Mouse (Mus musculus): ENCODE results near the gene Afm.

Afm gene

GRCm38 (mm10) chr5:90518356-90519100 is at the start of gene Afm:
Gene Afm (plus strand): TSS chr5:90518932.
- in situ Hi-C loops (cut with MboI): no loop called here

- in situ Hi-C loops (cut with MboI): no loop called here
These were observed 47.9 kb upstream of the Afm start for GRCm38 (mm10) chr5:90470836-90471235.

GRCm38 (mm10) chr5:90473902-90474301 is 44.8 kb upstream of the Afm start:
- in situ Hi-C loops (cut with MboI): no loop called here

DNA sequence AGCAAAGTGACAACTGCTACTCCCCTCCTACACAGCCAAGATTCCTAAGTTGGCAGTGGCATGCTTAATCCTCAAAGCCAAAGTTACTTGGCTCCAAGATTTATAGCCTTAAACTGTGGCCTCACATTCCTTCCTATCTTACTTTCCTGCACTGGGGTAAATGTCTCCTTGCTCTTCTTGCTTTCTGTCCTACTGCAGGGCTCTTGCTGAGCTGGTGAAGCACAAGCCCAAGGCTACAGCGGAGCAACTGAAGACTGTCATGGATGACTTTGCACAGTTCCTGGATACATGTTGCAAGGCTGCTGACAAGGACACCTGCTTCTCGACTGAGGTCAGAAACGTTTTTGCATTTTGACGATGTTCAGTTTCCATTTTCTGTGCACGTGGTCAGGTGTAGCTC is 44.4 kb upstream of the Afm start:
- in situ Hi-C loops (cut with MboI): no loop called here

DNA sequence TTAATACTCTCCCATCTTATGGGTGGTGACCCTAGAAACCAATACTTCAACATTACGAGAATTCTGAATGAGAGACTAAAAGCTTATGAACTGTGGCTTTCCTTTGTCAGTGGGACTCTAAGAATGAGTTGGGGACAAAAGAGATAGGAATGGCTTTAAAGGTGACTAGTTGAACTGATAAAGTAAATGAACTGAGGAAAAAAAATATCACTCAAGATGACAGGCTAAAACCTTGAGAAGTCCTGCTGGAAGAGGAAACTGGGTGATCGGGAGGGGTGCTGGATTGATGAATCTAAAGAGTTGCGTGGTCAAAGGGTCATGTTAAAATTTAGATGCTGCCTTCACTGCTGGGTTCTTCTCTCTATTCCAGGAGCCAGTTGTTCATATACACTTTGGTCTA is 42.0 kb upstream of the Afm start:
- in situ Hi-C loops (cut with MboI): no loop called here

- in situ Hi-C loops (cut with MboI): no loop called here
These were observed 41.2 kb upstream of the Afm start for GRCm38 (mm10) chr5:90477308-90478140.

DNA sequence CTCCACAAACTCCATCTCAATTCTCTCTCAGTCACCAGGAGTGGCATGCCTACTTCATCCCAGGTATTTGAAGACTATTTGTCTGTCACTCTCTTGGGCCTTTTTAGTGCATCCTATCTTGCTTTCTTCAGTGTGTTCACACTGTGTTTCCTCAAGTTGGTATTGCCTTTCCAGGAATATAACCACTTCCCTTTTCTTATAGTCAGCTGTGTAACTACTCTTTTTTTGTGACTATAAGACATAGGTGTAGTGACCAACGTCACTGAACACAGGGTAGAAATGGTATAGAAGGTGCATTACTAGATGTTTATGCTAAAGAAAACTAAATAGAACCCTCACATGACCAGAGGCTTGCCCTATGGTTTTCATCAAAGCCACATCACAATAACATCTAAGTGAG is 39.8 kb upstream of the Afm start:
- in situ Hi-C loops (cut with MboI): no loop called here

- in situ Hi-C loops (cut with MboI): no loop called here
These were observed 33.1 kb upstream of the Afm start for GRCm38 (mm10) chr5:90485597-90485996.

GRCm38 (mm10) chr5:90488323-90488722 is 30.4 kb upstream of the Afm start:
- in situ Hi-C loops (cut with MboI): no loop called here

DNA sequence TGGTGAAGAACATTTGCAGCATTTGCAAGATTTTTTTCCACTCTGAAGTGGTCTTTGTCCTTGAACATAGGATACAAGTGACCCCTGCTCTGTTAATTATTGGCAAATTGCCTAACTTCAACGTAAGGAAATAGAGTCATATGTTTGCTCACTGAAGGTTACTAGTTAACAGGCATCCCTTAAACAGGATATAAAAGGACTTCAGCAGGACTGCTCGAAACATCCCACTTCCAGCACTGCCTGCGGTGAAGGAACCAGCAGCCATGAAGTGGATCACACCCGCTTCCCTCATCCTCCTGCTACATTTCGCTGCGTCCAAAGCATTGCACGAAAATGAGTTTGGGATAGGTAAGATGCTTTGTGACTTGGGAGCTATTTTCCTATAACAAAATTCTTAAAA is 28.2 kb upstream of the Afm start, which contains the start of gene Afp:
Gene Afp (plus strand): TSS at position 220 of the 400 bp plus-strand sequence.
- in situ Hi-C loops (cut with MboI): no loop called here

- in situ Hi-C loops (cut with MboI): no loop called here
These were observed 26.3 kb upstream of the Afm start for GRCm38 (mm10) chr5:90492440-90492839.

DNA sequence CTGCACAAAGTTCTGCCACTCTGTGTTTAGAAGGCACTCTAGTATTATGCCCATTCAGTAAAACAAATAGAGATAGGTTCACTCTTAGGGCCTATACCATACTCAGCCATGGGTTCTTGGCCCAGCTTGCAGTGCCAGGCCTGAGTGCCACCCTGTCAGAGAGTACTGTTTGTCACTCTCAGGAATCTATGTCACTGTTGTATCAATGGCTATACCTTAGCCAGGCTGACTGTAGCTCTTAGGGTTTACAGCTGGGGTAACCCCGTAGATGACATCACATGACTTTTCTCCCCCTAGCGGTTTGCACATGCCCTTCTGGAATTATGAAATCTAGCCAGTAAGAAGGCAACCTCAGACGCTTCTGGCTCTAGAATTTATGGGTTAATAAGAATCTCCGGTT is 24.4 kb upstream of the Afm start:
- in situ Hi-C loops (cut with MboI): no loop called here

DNA sequence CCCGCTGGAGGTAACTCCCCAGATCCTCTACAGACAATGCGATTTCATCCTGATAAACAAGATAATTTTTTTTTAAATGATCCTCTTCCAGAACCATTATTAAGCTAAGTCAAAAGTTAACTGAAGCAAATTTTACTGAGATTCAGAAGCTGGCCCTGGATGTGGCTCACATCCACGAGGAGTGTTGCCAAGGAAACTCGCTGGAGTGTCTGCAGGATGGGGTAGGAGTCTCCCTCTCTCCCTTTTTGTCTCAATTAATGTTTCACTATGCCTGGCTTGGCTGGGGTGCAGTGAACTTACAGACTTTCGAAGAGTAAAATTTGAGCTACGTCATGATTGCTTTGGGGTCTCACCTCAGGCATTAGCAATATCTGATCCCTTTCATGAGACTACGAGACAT is 19.2 kb upstream of the Afm start:
- in situ Hi-C loops (cut with MboI): no loop called here

DNA sequence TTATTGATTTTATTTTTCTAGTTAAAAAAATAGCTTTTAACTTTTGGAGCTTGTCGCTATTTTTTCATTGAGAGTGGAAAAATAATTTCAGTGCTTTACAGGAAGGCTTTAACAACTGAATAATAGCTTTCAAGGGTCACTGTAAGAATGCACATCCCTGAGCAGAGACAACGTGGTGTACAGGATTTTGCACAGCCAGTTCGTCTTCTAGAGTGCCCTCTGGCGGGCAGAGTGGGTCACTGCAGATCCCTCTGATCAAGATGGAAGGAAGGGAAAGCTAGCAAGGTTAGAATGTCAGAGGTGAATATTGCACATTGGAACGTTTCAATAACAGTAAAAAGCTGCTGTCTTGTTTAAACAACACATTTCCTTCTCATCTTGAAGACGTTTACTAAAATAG is 18.0 kb upstream of the Afm start:
- in situ Hi-C loops (cut with MboI): no loop called here

DNA sequence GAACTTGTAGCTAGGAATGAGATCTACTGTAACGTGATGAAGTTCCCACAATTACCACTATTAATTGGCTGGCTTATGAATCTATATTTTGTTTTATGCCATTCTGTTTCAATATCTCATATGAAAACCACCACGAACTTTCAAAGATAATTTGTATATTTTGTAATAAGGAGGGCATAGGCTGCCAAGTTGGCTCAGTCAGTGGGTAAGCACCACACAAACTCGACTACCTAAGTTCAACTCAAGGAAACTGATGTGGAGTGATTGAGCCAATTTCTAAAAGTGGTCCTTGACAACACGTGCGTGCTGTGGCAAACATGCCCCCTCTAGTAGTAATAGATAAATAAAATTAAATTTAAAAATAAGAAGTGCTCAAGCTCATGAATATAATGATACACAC is 17.0 kb upstream of the Afm start:
- in situ Hi-C loops (cut with MboI): no loop called here

GRCm38 (mm10) chr5:90504742-90505141 is 14.0 kb upstream of the Afm start:
- in situ Hi-C loops (cut with MboI): no loop called here

DNA sequence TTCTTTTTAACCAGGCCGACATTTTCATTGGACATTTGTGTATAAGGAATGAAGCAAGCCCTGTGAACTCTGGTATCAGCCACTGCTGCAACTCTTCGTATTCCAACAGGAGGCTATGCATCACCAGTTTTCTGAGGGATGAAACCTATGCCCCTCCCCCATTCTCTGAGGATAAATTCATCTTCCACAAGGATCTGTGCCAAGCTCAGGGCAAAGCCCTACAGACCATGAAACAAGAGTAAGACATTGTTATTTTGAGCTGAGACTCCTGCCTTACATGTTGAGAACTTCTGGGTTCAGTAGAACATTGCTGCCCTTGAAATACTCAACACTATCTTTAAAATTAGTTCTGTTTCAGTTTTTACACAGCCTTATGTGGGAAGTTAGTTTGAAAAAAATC is 12.2 kb upstream of the Afm start:
- in situ Hi-C loops (cut with MboI): no loop called here

- in situ Hi-C loops (cut with MboI): no loop called here
These were observed 11.3 kb upstream of the Afm start for GRCm38 (mm10) chr5:90507411-90507949.

DNA sequence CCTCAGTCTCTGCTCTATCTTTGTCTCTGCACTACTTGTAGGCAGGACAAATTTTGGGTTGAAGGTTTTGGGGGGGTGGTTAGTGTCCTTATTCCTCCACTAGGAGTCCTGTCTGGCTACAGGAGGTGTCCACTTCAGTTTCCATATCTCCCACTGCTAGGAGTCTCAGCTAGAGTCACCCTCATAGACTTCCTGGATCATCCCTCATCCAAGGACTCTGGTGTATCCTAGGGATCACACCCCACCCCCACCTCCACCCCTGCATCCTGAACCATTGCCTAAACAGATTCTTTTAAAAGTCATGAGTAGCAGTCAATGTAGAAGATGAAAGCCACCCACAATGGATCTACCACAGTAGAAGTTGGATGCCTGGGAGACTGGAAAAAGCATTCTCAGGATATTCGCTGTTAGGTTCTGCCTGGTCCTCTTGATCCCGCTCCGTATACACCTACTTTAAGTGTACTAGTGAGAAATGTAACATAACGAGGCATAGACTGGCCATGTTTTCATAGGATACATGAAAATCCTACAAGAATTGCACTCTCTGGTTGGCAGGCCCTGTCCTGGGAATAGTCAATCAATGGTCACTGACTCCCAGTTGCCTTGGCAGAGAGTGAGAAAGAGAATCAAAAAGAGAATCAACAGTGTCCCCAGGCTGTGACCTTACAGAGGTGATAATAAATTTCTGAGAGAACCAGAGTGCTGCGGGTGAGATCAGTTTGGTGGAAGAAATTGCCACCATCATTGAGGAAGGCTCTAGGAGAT is 8.7 kb upstream of the Afm start:
- in situ Hi-C loops (cut with MboI): no loop called here

GRCm38 (mm10) chr5:90512288-90512955 is 6.3 kb upstream of the Afm start:
- in situ Hi-C loops (cut with MboI): no loop called here

DNA sequence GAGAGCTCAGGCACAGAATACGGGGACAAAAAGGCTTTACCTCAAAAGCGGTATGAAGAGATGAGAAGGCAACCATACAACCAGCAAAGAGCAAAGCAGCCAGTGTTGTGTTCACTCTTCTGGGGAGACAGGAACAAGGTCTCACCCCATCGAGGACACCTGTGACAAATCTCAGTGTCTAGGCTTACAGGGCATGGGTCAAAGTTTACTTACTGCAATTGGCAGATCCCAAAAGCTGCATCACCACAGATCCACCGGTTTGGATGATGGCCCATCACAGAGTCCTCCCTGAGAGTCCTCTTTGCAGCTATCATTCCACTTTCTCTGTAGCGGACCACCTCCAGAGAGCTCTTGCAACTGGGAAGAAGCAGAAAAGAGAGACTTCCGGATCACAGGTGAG is 3.2 kb upstream of the Afm start:
- in situ Hi-C loops (cut with MboI): no loop called here

DNA sequence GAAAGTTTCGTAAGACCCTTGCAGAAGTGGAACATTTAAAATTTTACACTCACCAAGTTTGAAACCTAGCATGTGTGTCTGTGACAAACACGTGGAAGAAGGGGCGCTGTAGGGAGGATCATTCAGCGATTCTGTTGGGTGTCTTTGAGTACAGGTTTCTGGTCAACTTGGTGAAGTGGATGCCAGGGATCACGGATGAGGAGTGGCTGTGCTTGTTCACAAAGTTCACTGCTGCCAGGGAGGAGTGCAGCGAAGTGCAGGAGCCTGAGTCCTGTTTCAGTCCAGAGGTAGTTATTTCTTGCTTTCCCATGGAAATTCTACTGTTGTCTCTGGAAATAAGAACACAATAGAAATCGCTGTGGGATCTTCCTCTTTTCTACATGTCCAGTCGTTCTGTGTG is 32.5 kb downstream of the Afm start:
- in situ Hi-C loops (cut with MboI): no loop called here
